Mouse (Mus musculus) liver, adult 2 months (tissue): ENCODE results near the gene Cdk8. TPM values are rescaled to one million over a fixed set of nuclear protein-coding genes. Genes with fewer than 3 reads are reported as not detected.

ENCODE experiments used
- DNase-seq: peaks from one replicate; pipeline ENCODE4 v3.0.0-alpha.2; 2011; ENCODE audit warnings: low read depth, low spot score; ENCODE audit errors: extremely low read depth
- H3K27ac ChIP-seq: fragments of 200-500 bp; replicated peaks from 2 replicates; pipeline ENCODE4 v1.5.1; 2012; ENCODE audit warnings: low read depth, mild to moderate bottlenecking, control low read depth, inconsistent platforms, low read length; ENCODE audit not compliant: insufficient read depth
- H3K27me3 ChIP-seq: fragments of 200-500 bp; 2 replicates; pipeline ENCODE4 v1.6.1; 2012; ENCODE audit warnings: mild to moderate bottlenecking, moderate library complexity, low read length, inconsistent platforms; ENCODE audit not compliant: control insufficient read depth, insufficient read depth
- H3K36me3 ChIP-seq: fragments of 200-500 bp; 2 replicates; pipeline ENCODE4 v1.6.1; 2012; ENCODE audit warnings: low read length, inconsistent platforms; ENCODE audit not compliant: control insufficient read depth, insufficient read depth
- H3K4me1 ChIP-seq: fragments of 200-500 bp; 2 replicates; pipeline ENCODE4 v1.6.1; 2011; ENCODE audit warnings: low read length; ENCODE audit not compliant: control insufficient read depth, insufficient read depth
- H3K4me3 ChIP-seq: fragments of 200-500 bp; 2 replicates; pipeline ENCODE4 v1.5.1; 2011; ENCODE audit warnings: low read depth, mild to moderate bottlenecking, control low read depth, low read length, moderate library complexity; ENCODE audit not compliant: insufficient read depth
- H3K79me2 ChIP-seq: fragments of 200-500 bp; 2 replicates; pipeline ENCODE4 v1.6.1; 2012; ENCODE audit warnings: inconsistent platforms, mild to moderate bottlenecking, low read length, moderate library complexity; ENCODE audit not compliant: control insufficient read depth, insufficient read depth
- H3K9ac ChIP-seq: fragments of 200-500 bp; 2 replicates; pipeline ENCODE4 v1.6.1; 2012; ENCODE audit warnings: low read depth, mild to moderate bottlenecking, control low read depth, inconsistent platforms, low read length
- CTCF ChIP-seq: fragments of 200-500 bp; IDR thresholded peaks from 2 replicates; pipeline ENCODE4 v1.5.1; 2011; ENCODE audit warnings: low read depth, low read length, control low read depth
- POLR2A ChIP-seq: fragments of 200-500 bp; IDR thresholded peaks from 2 replicates; pipeline ENCODE4 v1.6.1; 2011; ENCODE audit warnings: low read length, control low read depth; ENCODE audit not compliant: insufficient read depth; ENCODE audit errors: extremely low read depth
- WGBS: fragments of 180-500 bp; shearing (Covaris S2); methylation state at CpG from one replicate; pipeline ENCODE4 v1.1.7; 2018; 5-methylcytosine and 5-hydroxymethylcytosine counted together
- polyA plus RNA-seq: library from polyadenylated mRNA; depleted of rRNA; stranded (reverse); fragments of >200 nt; gene quantifications from 2 replicates; pipeline ENCODE4 v1.2.3, GENCODE M21; 2012
- total RNA-seq: library from RNA; depleted of rRNA; stranded (reverse); fragments of >200 nt; gene quantifications from 2 replicates; pipeline ENCODE4 v1.2.3, GENCODE M21; 2014

Cdk8 gene
- total and polyA plus RNA-seq, 2 experiments = 25.2 to 27.8 TPM

DNA sequence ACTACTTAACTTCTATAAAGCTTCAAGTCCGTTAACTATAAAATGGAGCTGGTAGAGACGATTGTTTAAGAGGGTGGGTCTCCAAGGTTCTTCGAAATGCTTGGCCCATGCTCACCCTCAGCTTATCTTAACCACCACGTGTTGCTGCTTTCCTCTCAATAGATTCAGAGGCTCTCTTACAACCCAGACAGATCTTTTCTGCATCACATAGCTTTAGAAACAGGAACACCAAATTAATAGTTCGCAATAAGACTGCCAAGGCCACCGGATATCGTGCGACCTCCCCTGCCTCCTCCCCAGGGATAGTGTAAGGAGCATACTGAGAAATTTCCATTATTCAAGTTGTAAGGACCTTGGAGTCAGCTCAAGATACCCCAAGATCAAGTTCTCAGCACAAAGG lies 87.4 kb downstream of the Cdk8 start:
- Histone ChIP-seq H3K36me3 (no peaks in the 10 kb centered on the region), H3K9ac (no peak overlapping the region), H3K27me3 (no peaks in the 10 kb centered on the region), H3K79me2 (no peaks in the 10 kb centered on the region), H3K4me3 (no peak overlapping the region), H3K4me1 (0 out of 2 replicates have a peak, but pooled peaks cover 2% of the 10 kb centered on the region), H3K27ac (no peak overlapping the region)
- WGBS = 82% methylated on average over 8 of the region's 8 CpGs
- DNase-seq = no peak
- no peak for TF ChIP-seq POLR2A
- no peak for TF ChIP-seq CTCF

DNA sequence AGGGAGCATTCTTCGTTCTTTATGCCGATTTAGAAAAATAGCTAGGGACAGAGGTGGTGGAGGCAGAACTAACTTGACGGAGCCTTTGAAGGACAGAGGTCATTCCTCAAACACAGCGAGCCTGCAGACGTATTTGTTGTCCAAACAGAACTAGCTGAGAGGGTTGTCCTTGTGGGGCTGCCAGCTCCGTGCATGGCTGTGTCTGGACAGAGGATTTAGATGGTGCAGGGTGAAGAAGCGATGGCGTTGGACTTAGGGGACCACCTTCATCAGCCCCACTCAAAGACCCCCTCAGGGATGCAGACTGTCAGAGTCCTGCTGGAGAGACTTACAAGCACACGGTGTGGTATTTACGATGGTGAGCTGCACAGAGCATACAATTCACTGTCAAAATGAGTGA lies 97.9 kb downstream of the Cdk8 start:
- Histone ChIP-seq H3K36me3 (no peaks in the 10 kb centered on the region), H3K9ac (no peak overlapping the region), H3K4me3 (no peak overlapping the region), H3K27me3 (no peaks in the 10 kb centered on the region), H3K4me1 (no peaks in the 10 kb centered on the region), H3K79me2 (no peaks in the 10 kb centered on the region), H3K27ac (no peak overlapping the region)
- 30% methylated on average over 10 of the region's 10 CpGs for WGBS
- TF ChIP-seq POLR2A = no peak
- peak; percentile 35 for DNase-seq

DNA sequence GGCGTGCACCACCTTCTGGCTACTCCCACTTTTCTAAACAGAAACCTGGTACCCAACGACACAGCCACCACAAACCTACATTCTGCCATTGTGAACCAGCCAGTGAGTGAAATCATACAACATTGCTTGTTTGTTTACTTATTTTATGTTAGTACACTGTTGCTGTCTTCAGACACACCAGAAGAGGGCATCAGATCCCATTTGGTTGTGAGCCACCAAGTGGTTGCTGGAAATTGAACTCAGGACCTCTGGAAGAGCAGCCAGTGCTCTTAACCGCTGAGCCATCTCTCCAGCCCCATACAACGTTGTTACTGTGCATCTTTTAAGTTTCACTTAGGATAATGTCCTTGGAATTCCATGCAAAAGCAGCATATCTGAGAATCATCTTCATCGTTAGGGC lies 98.5 kb downstream of the Cdk8 start:
- no peaks in the 10 kb centered on the region for H3K4me1 ChIP-seq
- H3K27ac ChIP-seq = no peak overlapping the region
- no peak overlapping the region for H3K4me3 ChIP-seq
- no peak overlapping the region for H3K9ac ChIP-seq
- DNase-seq = no peak
- WGBS = 77% methylated on average over 5 of the region's 5 CpGs
- H3K79me2 ChIP-seq = no peaks in the 10 kb centered on the region
- no peaks in the 10 kb centered on the region for H3K36me3 ChIP-seq
- H3K27me3 ChIP-seq = no peaks in the 10 kb centered on the region
- TF ChIP-seq CTCF (no peak), POLR2A (no peak)

DNA sequence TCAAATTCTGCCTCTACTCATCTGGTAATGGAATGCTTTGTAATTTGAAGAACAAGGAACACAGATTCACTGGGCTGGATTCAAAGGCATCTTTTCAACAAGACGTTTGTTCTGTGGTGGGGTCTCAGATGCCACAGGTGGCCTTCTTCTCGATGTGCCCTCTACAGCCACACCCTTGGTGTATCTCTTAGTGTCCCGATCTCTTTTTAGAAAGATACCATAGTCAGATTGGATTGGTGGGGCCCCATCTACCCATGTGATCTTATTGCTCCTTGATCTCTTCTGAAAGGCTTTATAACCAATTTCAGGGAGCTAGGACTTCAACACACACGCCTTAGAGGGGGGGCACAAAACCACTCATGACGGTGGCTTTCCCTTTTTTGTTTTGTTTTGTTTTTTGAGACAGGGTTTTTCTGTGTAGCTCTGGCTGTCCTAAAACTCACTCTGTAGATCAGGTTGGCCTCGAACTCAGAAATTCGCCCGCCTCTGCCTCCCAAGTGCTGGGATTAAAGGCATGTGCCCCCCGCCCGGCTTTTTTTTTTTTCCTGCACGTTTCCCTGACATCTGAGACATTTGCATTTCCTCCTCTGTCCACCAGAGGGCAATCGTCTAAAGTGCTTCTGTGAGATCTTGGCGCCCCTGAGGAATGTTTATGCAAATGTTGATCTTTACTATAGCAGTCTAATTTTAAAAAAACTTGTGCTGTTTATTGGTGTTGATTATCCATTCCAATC lies 99.2 kb downstream of the Cdk8 start:
- no peaks in the 10 kb centered on the region for H3K4me1 ChIP-seq
- H3K9ac ChIP-seq = no peak overlapping the region
- peak; percentile 57 for TF ChIP-seq CTCF
- no peak for TF ChIP-seq POLR2A
- peak; percentile 29 for DNase-seq
- no peaks in the 10 kb centered on the region for H3K36me3 ChIP-seq
- 28% methylated on average over 13 of the region's 13 CpGs for WGBS
- no peak overlapping the region for H3K27ac ChIP-seq
- no peaks in the 10 kb centered on the region for H3K79me2 ChIP-seq
- H3K4me3 ChIP-seq = no peak overlapping the region
- H3K27me3 ChIP-seq = no peaks in the 10 kb centered on the region

DNA sequence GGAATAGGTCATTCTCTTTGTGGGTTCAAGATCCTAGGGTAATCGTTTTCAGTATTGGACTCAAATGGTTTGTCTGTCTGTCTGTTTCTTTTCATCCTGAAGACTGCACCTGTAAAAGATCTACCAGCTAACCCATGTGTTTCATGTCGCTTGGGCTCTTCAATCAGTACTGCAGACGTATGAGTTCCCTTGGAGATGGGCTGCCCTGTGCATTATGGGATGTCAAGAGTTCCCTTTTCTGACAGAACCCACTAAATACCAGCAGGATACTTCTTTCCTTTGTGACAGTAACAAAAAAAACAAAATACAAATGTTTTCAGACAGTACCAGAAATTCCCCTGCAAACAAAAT lies 99.7 kb downstream of the Cdk8 start:
- Histone ChIP-seq H3K79me2 (no peaks in the 10 kb centered on the region), H3K36me3 (no peaks in the 10 kb centered on the region), H3K27me3 (no peaks in the 10 kb centered on the region), H3K4me3 (no peak overlapping the region), H3K4me1 (no peaks in the 10 kb centered on the region), H3K9ac (no peak overlapping the region), H3K27ac (no peak overlapping the region)
- no peak for TF ChIP-seq CTCF
- TF ChIP-seq POLR2A = no peak
- no peak for DNase-seq
- WGBS = 36% methylated on average over 3 of the region's 3 CpGs

DNA sequence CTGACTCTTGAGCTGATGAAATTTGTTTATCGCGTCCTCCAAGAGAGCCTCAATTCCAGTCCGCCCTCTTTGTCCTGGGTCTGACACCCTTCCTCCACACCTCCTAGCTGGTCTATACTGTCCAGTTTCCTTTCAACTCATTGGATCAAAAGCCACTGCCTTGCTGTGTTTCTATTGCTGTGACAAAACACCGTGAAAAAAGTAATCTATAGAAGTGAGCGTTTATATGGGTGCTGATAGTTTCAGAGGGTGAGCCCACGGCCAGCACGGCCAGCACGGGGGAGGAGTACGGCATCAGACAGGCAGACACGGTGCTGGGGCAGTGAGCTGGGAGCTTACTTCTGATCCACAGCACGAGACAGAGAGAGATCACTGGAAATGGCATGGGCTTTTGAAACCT lies 100.1 kb downstream of the Cdk8 start:
- Histone ChIP-seq H3K27ac (no peak overlapping the region), H3K9ac (no peak overlapping the region)
- whole genome bisulfite sequencing = 87% methylated on average over 11 of the region's 11 CpGs

More for the DNA sequence above, 100.1 kb downstream of the Cdk8 start:
- Histone ChIP-seq H3K27me3 (no peaks in the 10 kb centered on the region), H3K79me2 (no peaks in the 10 kb centered on the region), H3K36me3 (no peaks in the 10 kb centered on the region), H3K4me1 (no peaks in the 10 kb centered on the region), H3K4me3 (no peak overlapping the region)
- no peak for DNase-seq
- no peak for TF ChIP-seq CTCF
- no peak for TF ChIP-seq POLR2A
